Mouse (Mus musculus): ENCODE data around the gene 6820408C15Rik.
"Not testable (repeated sequence)": the region's sequence is repeated elsewhere in the genome, so short reads cannot be mapped to it uniquely, and the experiment has no call there.

The 6820408C15Rik gene

DNA sequence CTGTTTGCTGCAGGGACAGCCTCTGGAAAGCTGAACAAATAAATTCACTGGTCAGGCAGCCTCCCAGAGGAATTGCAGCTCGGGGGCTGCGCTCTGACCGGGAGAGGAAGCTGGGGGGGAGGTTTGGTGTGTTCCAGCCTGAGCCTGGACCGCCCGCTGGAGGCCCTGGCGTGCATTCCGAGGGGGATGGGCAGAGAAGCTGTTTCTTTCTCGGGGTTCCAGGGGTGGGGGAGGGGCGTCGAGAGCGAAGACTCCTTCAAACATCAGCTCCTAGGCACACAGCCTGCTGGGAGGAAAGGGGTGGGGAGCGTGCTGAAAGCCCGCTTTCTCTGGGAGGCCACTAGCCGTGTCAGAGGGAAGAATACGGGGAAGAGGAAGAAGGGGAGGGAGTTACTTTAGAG lies 4.4 kb upstream of the 6820408C15Rik start:
- CTCF ChIA-PET, result no interaction called here

DNA sequence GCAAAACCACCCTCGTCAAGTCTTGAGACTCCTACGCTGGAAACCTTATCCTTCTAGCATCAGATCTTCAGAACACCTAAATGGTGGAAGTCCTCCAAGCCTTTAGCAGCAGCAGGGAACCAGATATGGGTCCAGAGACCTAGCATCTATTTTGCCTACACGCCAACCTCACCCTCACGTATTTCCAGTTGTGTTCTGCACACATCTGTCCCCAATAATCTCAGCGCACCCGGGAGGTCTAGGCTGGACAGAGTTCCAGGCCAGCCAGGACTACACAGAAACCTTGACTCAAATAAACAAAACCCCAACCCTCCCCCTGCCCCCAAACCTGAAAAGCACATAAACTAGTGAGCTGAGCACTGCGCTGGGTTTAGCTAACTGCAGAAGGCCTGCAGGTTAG lies 3.9 kb upstream of the 6820408C15Rik start:
- CTCF ChIA-PET, result no interaction called here

DNA sequence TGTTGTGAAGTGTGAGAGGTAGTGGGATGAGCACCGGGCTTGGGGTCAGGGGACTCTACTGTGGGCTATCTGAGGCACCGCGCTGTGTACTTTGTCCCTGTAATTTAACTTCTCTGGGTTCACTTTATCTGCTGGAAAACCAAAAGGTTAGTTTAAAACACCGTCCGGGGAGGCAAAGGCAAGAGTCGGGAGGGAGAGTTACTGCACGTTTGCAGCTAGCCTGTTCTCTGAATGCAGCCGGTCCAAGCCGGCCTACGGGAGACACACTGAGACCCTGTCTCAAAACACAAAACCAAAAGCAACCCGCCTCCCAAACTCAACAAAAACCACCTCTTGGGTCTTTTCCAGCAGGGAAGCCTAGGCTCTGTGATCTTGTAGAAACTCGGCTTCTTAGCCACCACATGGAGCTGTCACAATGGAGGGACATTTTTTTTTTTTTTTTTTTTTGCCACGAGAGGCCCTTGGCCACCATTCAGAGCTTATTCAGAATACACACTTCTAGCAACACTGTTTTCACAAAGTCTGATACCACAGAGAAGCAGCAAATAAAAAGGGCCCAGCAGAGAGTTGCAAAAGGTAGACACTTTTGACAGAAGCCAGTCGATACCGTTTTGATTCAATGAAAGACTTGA lies 2.7 kb upstream of the 6820408C15Rik start:
- CTCF ChIA-PET, result no interaction called here

DNA sequence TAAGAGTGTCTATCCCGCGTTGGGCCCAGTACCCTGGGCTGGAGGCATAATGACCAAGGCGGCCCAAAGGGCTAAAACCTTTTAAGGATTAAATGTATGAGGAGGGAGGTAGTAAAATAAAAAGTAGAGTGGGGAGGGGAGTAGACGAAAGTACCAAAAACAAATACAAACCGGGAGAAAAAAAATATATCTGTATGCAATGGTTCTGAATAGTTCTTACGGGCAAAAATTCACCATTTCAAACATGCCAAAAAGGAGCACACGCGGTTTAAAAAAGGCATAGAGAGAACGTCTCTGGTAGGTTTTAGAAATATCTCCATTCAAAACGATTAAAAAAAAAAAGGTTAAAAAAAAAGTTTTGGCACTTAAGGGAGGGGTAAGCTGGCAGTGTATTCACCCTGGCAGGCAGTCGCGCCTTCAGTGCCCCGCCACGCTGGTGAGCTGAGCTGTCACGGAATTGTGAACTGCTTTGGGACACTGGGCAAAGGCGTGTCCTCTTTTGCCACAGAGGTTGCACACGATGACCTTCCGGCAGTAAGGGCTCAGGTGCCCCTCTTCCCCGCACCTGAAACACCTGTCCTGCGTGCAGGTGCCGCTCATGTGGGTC lies 2.1 kb upstream of the 6820408C15Rik start:
- CTCF ChIA-PET, result no interaction called here

DNA sequence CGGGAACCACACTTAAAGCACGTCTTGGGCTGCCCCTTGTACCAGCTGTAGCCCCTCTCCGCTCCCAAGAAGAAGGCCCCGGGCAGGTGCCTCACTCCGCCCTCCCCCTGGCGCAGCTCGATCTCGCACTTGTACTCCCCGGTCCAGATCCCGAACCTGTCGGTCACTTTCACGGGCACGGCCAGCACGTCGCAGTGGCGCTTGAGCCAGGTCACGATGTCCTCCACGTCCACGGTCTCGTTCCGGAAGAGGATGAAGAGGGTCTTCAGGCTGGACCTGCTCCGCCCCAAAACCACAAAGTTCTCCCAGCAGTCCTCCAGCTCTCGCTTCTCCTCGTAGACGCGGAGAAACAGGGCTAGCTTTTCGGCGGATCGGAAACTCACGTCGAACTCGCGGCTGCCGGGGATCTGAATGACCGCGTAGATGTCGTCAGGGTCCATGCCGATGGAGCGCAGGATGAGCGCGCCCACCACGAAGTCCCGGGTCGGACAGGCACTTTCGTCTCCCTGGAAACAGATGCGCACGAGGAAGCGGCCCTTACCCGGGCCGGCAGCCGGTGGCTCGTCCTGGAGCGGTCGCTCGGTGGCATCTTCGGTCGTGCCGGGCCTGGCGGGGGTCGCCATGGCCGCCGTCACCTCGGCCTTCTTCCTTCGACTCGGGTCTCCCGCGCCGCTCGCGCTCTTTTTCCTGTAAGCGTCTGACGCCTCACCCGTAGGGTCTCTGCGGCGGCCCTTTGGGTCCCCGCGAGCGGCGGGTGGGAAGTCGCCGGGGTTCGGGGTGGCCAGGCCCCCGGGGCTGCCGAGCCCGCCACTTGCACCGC lies 1.4 kb upstream of the 6820408C15Rik start:
- CTCF ChIA-PET, result no interaction called here

DNA sequence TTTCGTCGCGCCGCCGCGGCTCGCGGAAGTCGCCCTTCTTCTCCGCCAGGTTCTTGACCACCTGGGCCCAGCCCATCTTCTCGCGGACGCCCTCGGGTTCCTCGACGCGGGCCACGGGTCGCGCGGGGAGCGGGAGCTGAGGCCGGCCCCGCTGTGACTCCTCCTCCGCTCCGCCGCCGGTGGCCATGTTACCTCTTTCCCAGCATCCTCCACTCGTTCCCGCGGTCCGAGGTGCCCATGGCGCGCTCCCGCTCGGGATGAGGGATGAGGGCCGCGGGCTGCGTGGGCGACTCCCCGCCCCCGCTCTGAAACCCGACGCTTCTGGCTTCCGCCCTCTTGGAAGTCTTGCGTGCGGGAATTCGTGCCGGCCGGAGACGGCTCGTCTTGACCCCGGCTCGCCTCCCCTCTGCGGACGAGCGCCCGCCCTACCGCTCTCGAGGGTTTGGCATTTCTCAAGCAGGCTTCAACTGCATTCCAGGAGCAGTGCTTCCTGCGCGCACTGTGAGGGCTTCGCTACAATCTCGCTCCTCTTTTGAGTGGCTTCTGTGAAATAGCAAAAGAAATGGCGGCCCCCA lies 709 bp upstream of the 6820408C15Rik start, which contains the start of gene Zcchc3:
Gene Zcchc3 (minus strand): TSS at position 437 of the 575 bp plus-strand sequence.
- CTCF ChIA-PET, result interaction anchor here (0.5 kb wide), 1 partner anchor 36 kb away, joined by 12 read pairs; no protein-coding TSS in a partner anchor

DNA sequence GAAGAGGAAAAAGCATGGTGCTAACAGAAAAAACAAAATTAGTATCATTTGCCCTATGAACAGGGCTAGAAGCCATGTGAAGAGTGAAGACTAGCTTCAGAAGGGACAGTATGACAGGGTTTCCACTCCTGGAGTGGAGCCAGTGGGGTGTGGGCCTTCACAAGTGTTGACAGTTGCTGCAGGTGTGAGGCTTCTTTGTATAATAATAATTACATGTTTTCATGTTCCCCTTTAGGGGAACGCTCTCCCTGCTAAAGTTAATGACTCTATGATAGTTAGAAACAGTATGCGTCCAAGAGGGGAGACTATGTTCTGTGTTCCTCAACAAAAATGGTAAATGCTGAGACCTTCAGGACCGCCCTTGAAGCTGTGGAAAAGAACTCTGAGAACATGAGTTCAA lies 399 bp downstream of the 6820408C15Rik start:
- CTCF ChIA-PET, result interaction anchor here (0.6 kb wide), 1 partner anchor 52 kb away, joined by 7 read pairs; no protein-coding TSS in a partner anchor

DNA sequence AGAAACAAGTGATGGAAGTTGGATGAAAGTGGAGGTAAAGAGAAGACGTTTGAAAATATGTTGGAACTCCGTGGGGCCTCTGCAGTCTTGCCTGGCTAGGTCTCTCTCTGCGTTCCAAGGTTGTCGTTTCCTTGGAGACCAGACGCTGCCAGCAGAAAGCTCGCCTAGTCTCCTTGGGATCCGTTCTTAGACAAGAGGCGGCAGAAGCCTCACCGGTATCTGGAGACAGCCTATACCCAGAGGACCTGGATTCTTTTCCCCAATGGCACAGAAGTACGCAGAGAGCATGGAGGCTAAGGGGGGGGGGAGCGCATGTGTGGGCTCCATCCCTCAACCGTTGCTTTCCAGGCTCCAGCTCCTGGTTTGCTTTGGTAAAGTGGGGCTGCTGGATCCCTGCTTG lies 12.1 kb downstream of the 6820408C15Rik start:
- CTCF ChIA-PET, result no interaction called here

DNA sequence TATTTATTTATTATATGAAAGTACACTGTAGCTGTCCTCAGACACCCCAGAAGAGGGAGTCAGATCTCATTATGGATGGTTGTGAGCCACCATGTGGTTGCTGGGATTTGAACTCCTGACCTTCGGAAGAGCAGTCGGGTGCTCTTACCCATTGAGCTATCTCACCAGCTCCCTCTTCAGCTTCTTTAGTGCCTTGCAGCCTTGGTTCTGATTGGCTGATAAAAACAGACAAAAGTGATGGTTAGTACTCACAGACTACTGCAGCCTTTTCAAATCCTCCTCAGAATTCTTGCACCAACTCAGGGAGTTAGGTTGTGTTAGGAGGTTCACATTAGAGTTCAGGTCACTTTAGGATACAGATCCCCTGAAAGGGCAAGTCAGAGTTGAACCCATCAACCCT lies 13.1 kb downstream of the 6820408C15Rik start:
- CTCF ChIA-PET, result not testable (repeated sequence)

DNA sequence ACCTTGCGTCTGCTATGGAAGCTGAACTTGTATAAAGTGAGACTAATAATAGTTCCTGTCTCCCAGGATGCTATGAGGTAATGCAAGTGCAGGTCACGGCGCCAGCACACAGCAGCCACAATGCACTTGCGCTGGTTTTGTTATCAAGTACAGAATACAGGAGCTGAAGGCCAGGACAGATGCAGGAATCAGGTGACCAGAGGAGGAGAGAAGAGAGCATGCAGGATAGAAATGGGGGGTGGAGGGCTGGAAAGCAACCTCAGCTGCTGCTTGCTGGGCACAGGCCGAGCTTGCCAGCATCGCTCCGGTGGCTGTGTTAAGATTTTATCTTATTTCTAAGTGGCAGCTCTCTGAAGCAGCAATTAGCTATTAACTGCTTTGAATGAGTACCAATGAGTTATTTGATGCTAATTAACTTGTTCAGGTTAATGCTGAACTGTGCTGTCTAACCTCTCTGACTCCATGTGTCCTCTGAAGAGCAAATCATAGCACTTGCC lies 21.1 kb downstream of the 6820408C15Rik start:
- CTCF ChIA-PET, result interaction anchor here (0.9 kb wide), 1 partner anchor 41 kb away, joined by 4 read pairs; no protein-coding TSS in a partner anchor

DNA sequence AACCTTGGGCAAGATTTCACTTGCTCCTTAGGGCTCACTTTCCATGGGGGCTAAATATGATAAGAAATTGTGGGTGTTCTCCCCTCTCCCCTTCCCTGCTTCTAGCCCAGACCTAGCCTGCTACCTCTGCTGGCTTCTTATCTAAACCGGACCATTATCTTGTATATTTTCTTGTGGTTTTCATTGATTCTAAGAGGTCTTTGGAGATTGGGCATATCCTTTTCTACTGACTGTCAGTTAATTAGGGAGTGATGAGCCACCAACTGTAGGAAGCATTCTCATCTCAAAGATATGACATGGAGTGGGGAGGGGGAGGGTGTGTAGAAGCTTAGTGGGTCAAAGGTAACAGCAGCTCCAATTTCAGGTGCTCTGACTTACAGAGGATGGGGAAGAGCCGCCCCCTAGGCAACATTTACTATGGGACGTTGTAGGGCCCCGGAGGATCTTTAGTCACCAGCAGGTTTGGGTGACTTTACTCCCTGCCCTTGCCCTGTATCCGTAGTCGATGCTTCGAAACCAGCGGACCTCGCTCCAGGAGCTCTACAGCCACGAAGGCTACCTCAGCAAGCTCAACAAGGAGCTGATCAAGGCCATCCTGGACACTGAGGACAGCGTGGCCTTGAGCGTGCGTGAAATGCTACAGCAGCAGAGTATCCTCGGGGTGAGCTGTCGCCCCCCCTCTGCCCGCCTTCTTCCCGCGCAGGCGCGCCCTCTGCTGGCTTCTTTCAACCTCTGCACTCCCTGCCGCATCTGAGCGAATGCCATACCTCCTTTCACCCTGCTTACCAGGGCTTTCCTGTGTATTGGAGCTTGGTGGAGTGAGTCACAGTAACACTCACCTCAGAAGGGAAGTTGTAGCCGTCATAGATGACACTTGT lies 21.8 kb downstream of the 6820408C15Rik start:
- CTCF ChIA-PET, result interaction anchor here (0.6 to 1.4 kb wide), 4 partner anchors 8 to 94 kb away, joined by 3 to 8 read pairs (median 4); partner anchors contain the start of gene Trib3

DNA sequence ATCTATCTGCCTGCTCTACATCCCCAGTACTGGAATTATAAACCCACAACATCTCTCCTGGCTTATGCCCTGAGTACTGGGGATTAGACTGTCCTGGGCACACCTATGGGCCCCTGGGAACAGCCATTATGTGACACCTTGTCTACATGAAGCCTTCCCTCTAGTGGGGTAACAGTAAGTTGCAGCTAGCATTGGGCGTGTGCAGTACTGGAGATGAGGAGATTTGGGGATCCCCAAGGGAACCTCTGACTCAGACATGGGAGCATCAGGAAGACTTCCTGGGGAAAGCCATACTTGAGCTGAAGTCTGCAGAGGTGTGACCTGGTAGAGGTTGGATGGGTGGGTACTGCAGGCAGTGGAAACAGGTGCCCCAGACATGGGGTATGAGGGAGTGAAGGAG lies 23.6 kb downstream of the 6820408C15Rik start:
- CTCF ChIA-PET, result interaction anchor here (0.7 kb wide), 1 partner anchor 15 kb away, joined by 7 read pairs; no protein-coding TSS in a partner anchor

DNA sequence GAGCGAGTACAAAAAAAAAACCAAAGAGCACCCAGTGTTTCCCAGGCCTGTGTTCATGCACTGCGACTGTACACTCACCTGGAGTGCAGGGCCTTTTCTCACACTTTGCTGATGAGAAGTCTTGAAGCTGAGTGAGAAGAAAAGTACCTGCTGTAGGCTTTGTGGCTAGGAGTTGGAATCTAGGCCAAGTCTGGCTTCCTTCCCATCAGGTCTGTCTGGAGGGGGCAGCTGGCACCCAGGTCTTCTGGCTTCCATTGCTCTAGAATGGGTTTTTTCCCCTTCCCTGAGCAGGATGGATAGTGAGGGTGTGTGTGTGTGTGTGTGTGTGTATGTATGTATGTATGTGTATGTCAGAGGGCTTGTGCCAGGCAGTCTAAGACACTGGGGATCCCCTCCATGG lies 24.4 kb downstream of the 6820408C15Rik start:
- CTCF ChIA-PET, result interaction anchor here (0.7 kb wide), 1 partner anchor 16 kb away, joined by 7 read pairs; no protein-coding TSS in a partner anchor

DNA sequence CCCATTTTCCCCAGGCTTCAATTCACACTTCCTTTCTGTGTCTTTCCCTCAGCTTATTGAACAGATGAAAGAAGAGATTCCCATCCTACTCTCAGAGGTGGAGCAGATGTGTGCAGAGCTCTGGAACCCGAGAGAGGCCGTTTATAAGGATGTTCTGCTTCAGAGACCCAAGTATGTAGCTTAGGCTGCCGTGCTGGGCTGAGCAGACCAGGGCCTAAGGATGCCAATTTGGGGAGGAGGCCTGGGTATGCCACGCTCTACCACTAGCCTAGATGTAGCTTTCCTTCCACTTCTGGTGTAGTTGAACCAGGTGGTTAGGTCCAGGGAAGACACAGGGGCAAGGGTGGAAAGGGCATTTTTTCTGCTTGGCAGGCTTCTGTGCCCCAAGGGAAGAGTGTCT lies 26.9 kb downstream of the 6820408C15Rik start:
- CTCF ChIA-PET, result no interaction called here

DNA sequence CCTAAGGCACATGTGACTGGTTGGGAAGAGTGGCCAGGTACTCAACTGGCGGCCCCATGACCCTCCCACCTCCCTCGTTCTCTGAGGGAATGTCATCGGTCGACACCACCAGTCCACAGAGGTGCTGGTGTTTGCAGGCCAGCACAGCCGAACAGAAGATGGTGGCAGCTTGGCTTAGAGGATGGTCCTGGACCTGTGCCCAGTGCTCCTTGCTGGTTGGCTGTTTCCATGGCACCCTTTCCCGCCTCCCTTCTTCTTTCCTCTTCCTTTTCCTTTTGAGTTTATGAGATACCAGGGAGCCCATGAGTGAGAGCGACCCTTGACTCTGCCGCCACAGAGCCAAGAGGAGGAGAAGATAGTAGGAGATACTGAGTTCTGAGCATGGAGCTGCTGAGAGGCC lies 27.9 kb downstream of the 6820408C15Rik start:
- CTCF ChIA-PET, result no interaction called here

DNA sequence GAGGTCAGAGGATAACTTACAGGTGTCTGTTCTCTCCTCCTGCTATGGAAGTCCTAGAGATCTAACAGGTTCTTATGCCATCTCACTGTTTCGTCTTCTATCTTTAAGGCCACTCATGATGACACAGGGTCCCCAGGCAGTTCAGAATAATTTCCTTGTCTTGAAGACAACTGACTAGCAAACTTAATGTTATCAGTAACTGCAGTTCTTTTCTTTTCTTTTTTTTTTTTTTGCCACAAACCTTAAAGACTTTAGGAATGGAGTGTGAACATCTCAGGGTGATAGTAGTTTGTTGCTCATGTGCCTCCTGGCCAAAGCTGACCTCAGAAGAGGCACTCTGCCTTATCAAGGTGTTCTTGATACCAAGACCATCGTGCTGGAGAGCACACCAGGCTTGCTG lies 31.3 kb downstream of the 6820408C15Rik start:
- CTCF ChIA-PET, result no interaction called here

DNA sequence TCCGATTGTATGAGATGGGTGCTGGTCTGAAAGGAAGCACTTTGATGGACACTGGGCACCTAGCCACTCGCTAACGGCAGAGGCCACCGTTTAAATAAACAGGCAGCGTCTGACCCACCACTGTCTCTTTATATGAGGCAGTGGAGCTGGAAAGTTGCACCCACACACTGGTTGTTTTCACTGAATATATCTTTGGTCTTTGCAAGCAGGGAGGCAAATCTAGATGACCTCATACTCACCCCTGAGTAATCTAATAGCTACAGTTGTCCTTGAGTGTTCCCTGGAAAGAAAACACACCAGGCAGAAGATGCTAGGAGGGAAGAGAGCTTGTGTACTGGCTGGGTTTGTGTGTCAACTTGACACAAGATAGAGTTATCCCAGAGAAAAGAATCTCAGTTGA lies 32.1 kb downstream of the 6820408C15Rik start:
- CTCF ChIA-PET, result interaction anchor here (0.6 kb wide), 1 partner anchor 21 kb away, joined by 5 read pairs; no protein-coding TSS in a partner anchor

DNA sequence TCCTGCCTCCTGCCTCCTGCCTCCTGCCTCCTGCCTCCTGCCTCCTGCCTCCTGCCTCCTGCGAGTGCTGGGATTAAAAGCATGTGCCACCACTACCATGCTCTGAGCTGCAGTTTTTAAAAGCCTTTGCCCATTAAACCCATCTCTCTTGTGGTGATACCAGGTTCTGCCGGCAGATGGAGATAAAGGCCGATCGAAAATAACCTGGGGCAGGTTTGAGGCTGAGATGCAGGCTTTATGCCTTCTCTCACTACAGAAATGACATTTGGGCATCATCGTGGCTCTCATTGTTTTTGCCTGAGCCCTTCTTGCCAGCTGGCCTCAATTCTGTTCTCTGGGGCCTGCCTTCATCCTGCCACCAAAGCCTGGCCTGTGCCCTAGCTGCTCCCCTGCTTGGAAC lies 34.9 kb downstream of the 6820408C15Rik start:
- CTCF ChIA-PET, result no interaction called here

DNA sequence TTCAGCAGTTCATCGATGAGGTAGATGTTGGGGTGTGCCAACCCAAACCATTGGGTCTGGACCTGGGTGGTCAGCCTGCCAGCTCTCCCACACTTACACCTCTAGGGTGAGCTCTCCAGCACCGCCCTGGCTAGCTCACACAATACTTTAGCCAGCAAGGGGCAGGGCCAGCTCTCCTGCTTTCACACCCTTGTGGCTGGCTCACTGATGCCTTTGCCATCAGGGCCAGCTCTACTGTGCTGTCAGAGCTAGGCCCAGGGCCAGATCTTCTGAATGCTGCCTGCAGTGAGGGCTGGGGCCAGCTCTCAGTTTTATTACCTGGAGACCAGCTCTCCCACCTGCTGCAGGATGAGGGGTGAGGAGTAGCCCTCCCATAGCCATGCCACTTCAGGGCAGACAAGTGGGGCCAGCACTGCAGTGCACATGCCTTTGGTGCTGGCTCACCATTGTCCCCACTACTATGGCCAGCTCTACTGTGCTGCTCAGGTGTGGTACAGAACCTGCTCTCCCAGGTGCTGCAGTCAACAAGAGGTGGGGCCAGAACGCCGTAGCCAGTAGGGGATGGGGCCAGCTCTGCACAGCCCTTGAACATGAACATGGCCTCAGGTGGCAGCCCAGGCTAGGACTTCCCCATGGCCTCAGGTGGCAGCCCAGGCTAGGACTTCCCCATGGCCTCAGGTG lies 36.9 kb downstream of the 6820408C15Rik start:
- CTCF ChIA-PET, result no interaction called here

DNA sequence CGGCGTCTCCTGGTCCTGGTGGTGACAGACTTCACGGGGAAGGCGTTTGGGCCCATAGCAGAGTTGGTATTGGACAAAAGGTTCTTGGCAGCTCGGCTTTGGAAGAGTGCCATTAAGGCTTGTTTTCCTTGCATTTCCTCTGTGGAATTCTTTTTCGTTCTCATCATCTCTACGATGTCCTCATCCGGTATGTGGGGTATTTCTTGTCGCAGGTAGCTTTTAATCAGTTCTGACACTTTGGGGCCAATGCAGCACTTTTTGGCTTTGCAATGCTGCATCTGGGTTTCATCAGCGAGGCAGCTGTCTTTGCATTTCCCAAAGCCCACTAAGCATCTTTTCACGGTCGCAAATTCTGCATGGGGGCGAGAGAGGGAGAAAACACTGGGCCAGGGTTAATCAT lies 43.9 kb downstream of the 6820408C15Rik start:
- CTCF ChIA-PET, result no interaction called here

Data from spleen, embryonic (tissue).